Mouse (Mus musculus) heart, adult 2 months (tissue): ENCODE measurements around the gene Chd9. TPM values are rescaled to one million over a fixed set of nuclear protein-coding genes. Genes with fewer than 3 reads are reported as not detected.

ENCODE experiments used
- DNase-seq, 2 experiments: peaks; one replicate each; pipeline ENCODE4 v3.0.0; 2021
- H3K27ac ChIP-seq: fragments of 200-600 bp; 2 replicates; pipeline ENCODE4 v1.8.1; 2022
- H3K27me3 ChIP-seq: fragments of 200-500 bp; 2 replicates; pipeline ENCODE4 v1.6.1; 2012; ENCODE audit warnings: mild to moderate bottlenecking, low read length, inconsistent platforms, mixed read lengths; ENCODE audit not compliant: control insufficient read depth, insufficient read depth
- H3K36me3 ChIP-seq: fragments of 200-500 bp; 2 replicates; pipeline ENCODE4 v1.6.1; 2012; ENCODE audit warnings: low read length, inconsistent platforms; ENCODE audit not compliant: control insufficient read depth, insufficient read depth
- H3K4me1 ChIP-seq: fragments of 200-500 bp; 2 replicates; pipeline ENCODE4 v1.6.1; 2011; ENCODE audit warnings: low read length; ENCODE audit not compliant: control insufficient read depth, insufficient read depth
- H3K4me3 ChIP-seq: fragments of 200-600 bp; 2 replicates; pipeline ENCODE4 v1.8.1; 2022
- H3K79me2 ChIP-seq: fragments of 200-500 bp; replicated peaks from 2 replicates; pipeline ENCODE4 v1.6.1; 2012; ENCODE audit warnings: mild to moderate bottlenecking, inconsistent platforms, low read length, moderate library complexity, mixed read lengths; ENCODE audit not compliant: control insufficient read depth, insufficient read depth
- H3K9ac ChIP-seq: fragments of 200-500 bp; 2 replicates; pipeline ENCODE4 v1.6.1; 2012; ENCODE audit warnings: low read depth, mild to moderate bottlenecking, control low read depth, inconsistent platforms, low read length, mixed read lengths
- CTCF ChIP-seq: fragments of 200-600 bp; IDR thresholded peaks from 2 replicates; pipeline ENCODE4 v1.8.1; 2022; ENCODE audit warnings: antibody characterized with exemption, mild to moderate bottlenecking, moderate library complexity
- EP300 ChIP-seq: fragments of 200-500 bp; IDR thresholded peaks from 2 replicates; pipeline ENCODE4 v1.6.1; 2011; ENCODE audit warnings: low read depth, low read length, control low read depth; ENCODE audit not compliant: insufficient read depth
- POLR2A ChIP-seq: fragments of 200-500 bp; IDR thresholded peaks from 2 replicates; pipeline ENCODE4 v1.6.1; 2011; ENCODE audit warnings: mild to moderate bottlenecking, low read depth, low read length, control low read depth; ENCODE audit not compliant: insufficient read depth
- WGBS: fragments of 180-500 bp; shearing (Covaris S2); methylation state at CpG from one replicate; pipeline ENCODE4 v1.1.7; 2018; 5-methylcytosine and 5-hydroxymethylcytosine counted together
- intact Hi-C: fragments of 180-260 bp; cut with DNase I; formaldehyde crosslinking; loops from one replicate; pipeline ENCODE4 v1.15.1; 2025
- polyA plus RNA-seq: library from polyadenylated mRNA; depleted of rRNA; stranded (reverse); fragments of >200 nt; gene quantifications from 2 replicates; pipeline ENCODE4 v1.2.3, GENCODE M21; 2012
- total RNA-seq, 2 experiments: library from RNA; stranded (reverse); gene quantifications; 2 replicates each; pipeline ENCODE4 v1.2.3; 2021

Gene Chd9
- total and polyA plus RNA-seq, 3 experiments = 43.5 to 54.6 (median 49.7) TPM

DNA sequence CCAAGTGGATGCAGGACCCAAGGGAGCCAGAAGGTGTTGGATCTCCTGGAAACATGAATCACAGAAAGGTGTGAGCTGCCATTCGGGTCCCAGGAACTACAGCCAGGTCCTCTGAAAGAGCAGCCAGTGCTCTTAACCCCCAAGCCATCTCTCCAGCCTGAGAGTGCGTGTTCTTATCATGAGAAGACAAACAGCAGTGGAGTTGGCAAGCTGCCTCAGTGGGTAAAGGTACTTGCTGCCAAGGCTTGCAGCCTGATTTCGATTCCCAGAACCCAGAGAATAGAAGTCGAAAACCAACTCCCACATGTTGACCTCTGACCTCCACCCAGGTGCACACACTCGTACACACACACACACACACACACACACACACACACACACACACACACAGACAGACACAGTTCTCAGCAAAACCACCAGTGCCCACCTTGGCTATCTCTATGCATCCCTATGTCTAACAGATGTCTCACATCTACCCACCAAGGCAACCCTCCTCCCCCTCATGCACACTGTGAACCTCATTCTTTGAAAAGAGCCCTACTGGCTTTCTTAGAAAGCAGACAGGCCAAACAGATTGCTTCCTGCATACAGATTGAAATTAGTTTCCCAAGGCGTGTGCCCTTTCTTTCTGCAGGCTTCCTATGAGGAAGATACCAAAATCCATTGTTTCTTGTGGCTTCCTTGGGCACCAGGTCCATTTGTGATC, 43.4 kb downstream of the Chd9 start:
- intact Hi-C loops = no loop called here
- no peak overlapping the region for H3K27ac ChIP-seq
- 39% methylated on average over 6 of the region's 6 CpGs for WGBS
- H3K4me3 ChIP-seq = no peak overlapping the region
- no peaks in the 10 kb centered on the region for H3K27me3 ChIP-seq
- peaks cover 26% of the 10 kb centered on the region for H3K4me1 ChIP-seq
- H3K36me3 ChIP-seq = peaks cover 6% of the 10 kb centered on the region
- no peaks in the 10 kb centered on the region for H3K79me2 ChIP-seq
- no peak overlapping the region for H3K9ac ChIP-seq
- TF ChIP-seq POLR2A (no peak), EP300 (no peak), CTCF (no peak)
- DNase-seq = peak; percentile 45 to 61

DNA sequence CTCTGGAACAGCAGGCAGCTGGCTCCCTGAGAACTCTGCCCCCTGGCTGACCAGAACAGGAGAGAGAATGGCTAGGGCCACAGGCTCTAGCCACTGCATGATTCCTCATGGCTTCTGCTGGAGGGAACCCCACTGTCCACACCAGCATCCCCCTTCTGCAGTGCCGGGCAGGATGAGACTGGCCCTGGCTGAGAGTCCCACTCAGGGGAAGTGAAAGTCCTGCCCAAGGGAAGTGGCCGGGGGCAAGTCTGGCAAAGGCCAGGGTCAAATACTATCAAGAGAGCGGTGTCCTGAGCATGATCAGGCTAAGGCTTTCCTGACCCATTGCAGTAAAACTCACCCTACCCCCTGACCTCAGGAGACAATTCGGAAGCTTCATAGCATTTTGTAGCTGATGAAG, 44.9 kb downstream of the Chd9 start:
- Histone ChIP-seq H3K4me1 (peaks cover 29% of the 10 kb centered on the region), H3K27ac (no peak overlapping the region), H3K4me3 (no peak overlapping the region), H3K36me3 (peaks cover 3% of the 10 kb centered on the region), H3K9ac (no peak overlapping the region), H3K27me3 (no peaks in the 10 kb centered on the region), H3K79me2 (no peaks in the 10 kb centered on the region)
- intact Hi-C loops = no loop called here
- 73% methylated on average over 4 of the region's 4 CpGs for WGBS
- DNase-seq = peak in 1 of 2 experiments; percentile 45
- TF ChIP-seq EP300 (no peak), POLR2A (no peak), CTCF (no peak)

DNA sequence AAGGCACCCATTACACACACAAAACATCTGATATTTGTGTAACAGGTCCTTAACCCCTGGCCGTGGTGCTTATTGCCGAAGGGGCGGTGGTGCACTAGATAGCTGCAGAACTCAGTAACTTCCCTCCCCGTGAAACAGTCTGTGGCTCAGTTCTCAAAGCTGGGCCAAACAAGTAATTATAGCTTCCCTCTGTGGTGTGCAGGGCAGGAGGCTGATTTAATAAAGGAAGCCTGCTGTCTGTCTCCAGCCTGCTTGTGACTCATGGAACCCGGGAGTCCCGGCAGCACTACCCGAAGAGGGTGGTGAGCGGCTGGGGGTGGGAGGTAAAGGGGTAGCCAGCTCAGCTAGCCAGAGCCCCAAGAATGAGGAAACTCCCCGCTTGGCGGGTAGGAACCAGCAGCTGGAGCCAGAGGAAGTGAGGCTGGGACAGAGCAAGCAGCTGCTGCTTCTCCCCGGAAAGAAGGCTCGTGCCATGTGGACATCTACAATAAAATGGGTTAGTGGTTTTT, 48.1 kb downstream of the Chd9 start:
- Histone ChIP-seq H3K27me3 (no peaks in the 10 kb centered on the region), H3K9ac (peak overlapping the region; percentile 14), H3K79me2 (peaks cover 6% of the 10 kb centered on the region), H3K27ac (peak overlapping the region; percentile 95), H3K4me1 (peaks cover 17% of the 10 kb centered on the region), H3K4me3 (peak overlapping the region; percentile 55), H3K36me3 (no peaks in the 10 kb centered on the region)
- WGBS = 4% methylated on average over 12 of the region's 12 CpGs
- intact Hi-C loops = loop anchor here (1.0 to 2.0 kb wide), 3 partner anchors 33 to 47 kb away; partner anchors contain the start of gene Chd9
- peak; percentile 83 to 89 for DNase-seq
- TF ChIP-seq POLR2A (peak; percentile 41; the same call in 1 of the 2 replicates), CTCF (no peak), EP300 (peak; percentile 34; the same call in 1 of the 2 replicates)

DNA sequence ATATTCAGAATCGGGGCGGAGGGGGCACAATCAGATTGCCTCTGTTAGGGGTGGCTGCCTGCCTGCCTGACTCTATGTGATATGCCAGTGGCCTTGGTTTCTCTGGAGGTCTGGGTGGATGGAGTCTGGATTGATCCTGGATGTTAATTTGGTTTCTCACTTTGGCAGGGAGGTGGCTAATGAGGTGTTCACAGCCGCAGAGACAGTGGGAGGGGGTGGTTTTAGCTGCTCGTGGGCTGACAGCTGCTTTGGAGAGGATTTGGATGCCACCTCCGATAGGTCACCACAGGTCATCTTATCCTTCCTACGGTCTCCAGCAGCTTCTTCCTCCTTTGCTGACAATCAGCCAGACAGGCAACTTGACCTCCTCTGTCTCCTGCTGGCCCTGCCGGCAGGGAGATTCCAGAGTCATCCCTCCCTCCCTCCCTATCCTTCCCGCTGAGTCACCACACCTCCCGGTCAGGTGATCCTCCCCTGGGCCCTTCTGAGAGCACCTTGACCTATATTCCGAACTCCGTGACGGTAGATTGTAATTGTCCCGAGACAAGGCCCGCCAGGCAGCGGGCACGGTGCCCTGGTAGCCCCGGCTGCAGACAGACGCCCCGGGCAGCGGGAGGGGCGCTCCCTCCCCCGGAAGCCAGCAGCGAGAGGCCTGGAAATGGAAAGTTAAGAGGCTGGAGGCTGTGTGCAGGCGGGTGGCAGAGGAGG, 48.7 kb downstream of the Chd9 start:
- peaks cover 6% of the 10 kb centered on the region for H3K79me2 ChIP-seq
- no peaks in the 10 kb centered on the region for H3K27me3 ChIP-seq
- peak; percentile 87 to 91 for DNase-seq
- peak overlapping the region; percentile 95 for H3K27ac ChIP-seq
- no peak for TF ChIP-seq CTCF
- 0 out of 2 replicates have a peak, but pooled peaks have one; percentile 55 for TF ChIP-seq EP300
- WGBS = 3% methylated on average over 24 of the region's 24 CpGs
- intact Hi-C loops = loop anchor here (1.0 to 2.0 kb wide), 4 partner anchors 8 to 48 kb away; partner anchors contain the start of gene Chd9
- peak overlapping the region; percentile 55 for H3K4me3 ChIP-seq
- H3K9ac ChIP-seq = peak overlapping the region; percentile 58
- H3K4me1 ChIP-seq = peaks cover 14% of the 10 kb centered on the region
- H3K36me3 ChIP-seq = no peaks in the 10 kb centered on the region

DNA sequence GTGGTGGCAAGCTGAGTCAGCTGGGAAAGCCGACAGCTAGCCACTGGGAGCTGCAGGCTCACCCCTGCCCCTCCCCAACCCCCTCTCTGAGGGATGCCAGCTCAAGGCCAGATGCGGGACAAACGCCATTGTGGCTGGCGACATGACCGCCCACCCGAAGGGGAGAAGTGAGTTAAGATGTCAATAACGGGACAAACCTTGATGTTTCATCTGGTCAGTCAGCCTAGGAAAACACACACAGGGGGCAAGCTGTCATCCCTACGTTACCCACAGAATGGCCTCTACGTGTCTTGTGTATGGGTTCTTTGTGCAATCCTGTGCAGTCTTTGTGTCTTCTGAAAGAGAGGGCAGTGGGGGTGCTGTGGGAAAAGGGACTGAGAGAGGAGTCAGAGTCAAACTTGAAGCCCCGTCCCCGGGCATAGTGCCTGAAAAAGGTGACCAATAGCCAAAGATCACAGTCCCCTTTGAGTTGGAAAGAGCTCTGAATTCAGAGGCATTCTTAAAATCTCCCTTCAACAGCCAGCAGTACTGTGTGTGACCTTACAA, 49.4 kb downstream of the Chd9 start:
- peaks cover 7% of the 10 kb centered on the region for H3K79me2 ChIP-seq
- H3K4me1 ChIP-seq = peaks cover 14% of the 10 kb centered on the region
- DNase-seq = no peak
- TF ChIP-seq EP300 (no peak), CTCF (no peak), POLR2A (no peak; the same call in none of the 2 replicates)
- peak overlapping the region; percentile 58 for H3K9ac ChIP-seq
- peak overlapping the region; percentile 55 for H3K4me3 ChIP-seq
- peak overlapping the region; percentile 95 for H3K27ac ChIP-seq
- WGBS = 6% methylated on average over 11 of the region's 11 CpGs
- H3K27me3 ChIP-seq = no peaks in the 10 kb centered on the region
- H3K36me3 ChIP-seq = no peaks in the 10 kb centered on the region
- intact Hi-C loops = loop anchor here (1.0 to 2.0 kb wide), 3 partner anchors 8 to 49 kb away; partner anchors contain the start of gene Chd9
